Mouse (Mus musculus) thymus, adult 2 months (tissue): ENCODE results near the gene Taar8a.

Experiments used
- CTCF ChIP-seq: fragments of 200-500 bp; IDR thresholded peaks from 2 replicates; pipeline ENCODE4 v1.5.1; 2012; ENCODE audit warnings: mild to moderate bottlenecking, control low read depth, low read length, moderate library complexity, borderline replicate concordance; ENCODE audit not compliant: control insufficient read depth, poor library complexity, insufficient read depth; ENCODE audit errors: extremely low read depth
- POLR2A ChIP-seq: fragments of 200-500 bp; IDR thresholded peaks from 2 replicates; pipeline ENCODE4 v1.6.1; 2012; ENCODE audit warnings: mild to moderate bottlenecking, low read length, control low read depth, moderate library complexity; ENCODE audit not compliant: control insufficient read depth, poor library complexity, insufficient read depth; ENCODE audit errors: extremely low read depth

DNA sequence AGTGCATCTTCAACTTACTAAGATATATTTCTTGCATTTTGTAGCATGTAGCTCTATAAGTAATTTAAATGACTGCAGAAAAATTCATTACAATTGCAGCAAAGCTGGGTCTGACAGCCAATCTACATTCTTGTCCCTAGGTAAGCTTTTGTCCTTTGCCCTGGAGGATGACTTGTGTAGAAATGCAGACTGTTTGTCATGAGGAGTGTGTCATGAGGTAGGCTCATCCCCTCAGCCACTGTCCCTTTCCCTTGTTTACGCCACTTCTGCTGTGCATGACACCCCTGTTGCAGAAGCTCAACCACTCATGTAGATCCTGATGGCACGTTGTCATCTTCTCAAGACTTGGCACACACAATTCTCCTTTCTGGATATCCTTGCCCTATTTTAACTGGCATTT, 10.9 kb downstream of the Taar8a start:
- TF ChIP-seq CTCF (no peak), POLR2A (no peak)
